Mouse (Mus musculus) 3T3-L1 (cell line): ENCODE measurements around the gene Dnlz.
A peak's percentile ranks its signal among the peaks of the same experiment; 100 is the strongest.

Source experiments
- DNase-seq: peaks from one replicate; pipeline ENCODE4 v3.0.0-alpha.2; 2015; ENCODE audit warnings: low read depth, low spot score

Gene Dnlz

GRCm38 (mm10) chr2:26299336-26299735 is 52.6 kb downstream of the Dnlz start:
- DNase-seq = no peak

- DNase-seq = no peak
These were observed 53.1 kb downstream of the Dnlz start for GRCm38 (mm10) chr2:26298856-26299230.

GRCm38 (mm10) chr2:26298208-26298855 is 53.6 kb downstream of the Dnlz start:
- peak; percentile 81 for DNase-seq
